Mouse (Mus musculus) lung, postnatal 25 days (tissue): Measurements from ENCODE around the gene Ccdc18.
"Not testable (repeated sequence)": the region's sequence is repeated elsewhere in the genome, so short reads cannot be mapped to it uniquely, and the experiment has no call there.

Experiments
- DNase-seq: peaks from one replicate; pipeline ENCODE4 v3.0.0; 2022; ENCODE audit warnings: low spot score

Gene Ccdc18

GRCm38 (mm10) chr5:108262722-108263121, 130.0 kb downstream of the Ccdc18 start:
- DNase-seq: no peak

- DNase-seq: not testable (repeated sequence)
Observed at GRCm38 (mm10) chr5:108263785-108264184, 131.1 kb downstream of the Ccdc18 start.

DNA sequence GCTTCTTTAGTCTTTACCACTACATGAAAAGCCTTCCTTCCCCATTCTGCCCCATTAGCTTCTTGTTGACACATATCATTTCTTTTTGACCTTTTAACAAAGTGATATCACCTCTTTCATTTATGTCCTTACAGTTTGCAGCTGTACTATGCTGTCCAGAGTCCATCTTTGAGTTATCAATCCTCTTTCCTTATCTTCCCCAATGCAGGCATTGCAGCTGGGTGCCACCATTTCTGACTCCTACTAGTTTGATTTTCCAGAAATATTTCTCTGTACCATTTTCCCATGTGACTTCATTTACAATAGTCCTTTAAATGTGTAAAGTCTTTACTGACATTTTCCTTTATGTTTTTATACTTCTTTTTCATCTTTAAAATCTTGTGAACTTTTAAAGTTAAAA, 134.3 kb downstream of the Ccdc18 start:
- no peak for DNase-seq

DNA sequence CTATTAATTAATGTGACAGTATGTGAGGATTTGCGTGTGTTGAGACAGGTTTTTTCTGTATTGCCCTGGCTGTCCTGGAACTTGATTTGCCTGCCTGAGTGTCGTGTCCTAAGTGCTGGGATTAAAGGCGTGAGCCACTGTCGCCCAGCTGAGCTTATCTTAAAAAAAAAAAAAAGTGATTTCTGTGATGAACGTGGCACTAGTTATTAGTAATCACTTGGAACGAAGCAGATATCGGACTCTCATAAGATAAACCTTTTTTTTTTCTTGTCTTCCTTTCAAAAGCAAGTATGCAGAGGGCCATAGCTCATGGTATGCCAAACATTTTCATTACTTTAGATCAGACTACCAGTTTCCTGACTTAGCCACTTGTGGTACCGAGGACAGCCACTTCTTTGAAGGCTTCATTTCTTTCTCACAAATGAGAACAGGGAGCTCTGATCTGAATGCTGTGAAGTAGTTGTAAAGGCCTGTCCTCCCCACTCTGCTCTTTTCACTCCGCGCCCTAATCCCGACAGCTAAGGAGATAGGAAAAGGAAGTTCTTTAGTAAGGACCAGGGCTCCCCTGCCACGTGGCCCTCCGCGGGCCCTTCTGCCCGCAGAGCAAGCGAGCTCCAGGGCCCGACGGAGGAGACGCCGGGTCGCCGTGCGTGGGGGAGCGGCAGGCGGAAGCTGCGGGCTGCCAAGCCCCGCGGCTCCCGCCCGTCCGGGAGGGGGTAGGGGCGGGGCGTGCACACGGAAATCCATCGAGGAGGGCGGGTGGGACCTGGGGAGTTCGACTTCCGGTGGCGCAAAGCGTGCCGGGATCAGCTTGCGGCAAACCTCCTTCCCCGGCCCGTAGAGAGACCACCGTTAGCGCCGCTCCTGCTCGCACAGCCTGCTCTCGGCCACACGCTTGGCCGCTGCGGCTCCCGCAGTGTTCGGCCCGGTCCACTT, 135.7 kb downstream of the Ccdc18 start, which contains the start of gene Dr1:
Dr1 (plus strand) TSS at position 771 of the 936 bp plus-strand sequence.
- peak; percentile 88 for DNase-seq

- peak; percentile 4 for DNase-seq
Observed at GRCm38 (mm10) chr5:108269063-108269810, 136.6 kb downstream of the Ccdc18 start.

DNA sequence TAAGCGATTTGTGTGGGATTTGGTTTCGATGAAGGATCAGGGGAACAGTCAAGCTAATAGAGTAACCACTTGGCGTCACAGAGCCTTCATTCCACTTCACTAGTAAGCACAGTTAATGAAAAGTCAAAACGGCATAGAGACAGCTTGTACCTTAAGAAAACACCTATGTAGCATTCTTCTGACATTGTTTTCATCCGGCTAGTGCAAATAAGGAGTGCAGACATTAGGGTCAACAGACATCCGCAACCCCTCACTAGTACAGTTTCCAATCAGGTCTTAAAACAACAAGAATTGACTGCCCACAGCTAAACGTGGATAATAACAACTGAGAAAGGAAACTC, 137.1 kb downstream of the Ccdc18 start:
- no peak for DNase-seq

DNA sequence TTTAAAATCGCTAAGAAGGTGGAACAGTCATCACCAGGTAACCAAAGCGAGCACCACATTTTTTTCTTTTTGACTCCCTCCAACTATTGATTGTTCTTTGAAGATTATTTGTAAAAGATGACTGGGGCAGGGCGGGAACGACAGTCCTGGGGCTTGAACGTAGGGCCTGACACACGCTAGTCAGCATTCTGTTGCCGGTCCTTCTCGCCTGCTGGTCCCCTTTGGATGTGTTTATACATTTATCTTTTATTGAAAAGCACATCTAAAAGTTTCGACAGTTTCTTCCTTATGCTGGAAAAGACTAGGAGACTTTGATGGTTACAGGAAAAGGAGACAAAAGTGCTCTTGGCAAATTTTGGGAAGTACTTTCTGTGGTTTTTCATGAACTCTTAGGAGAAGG, 137.7 kb downstream of the Ccdc18 start:
- DNase-seq: no peak

DNA sequence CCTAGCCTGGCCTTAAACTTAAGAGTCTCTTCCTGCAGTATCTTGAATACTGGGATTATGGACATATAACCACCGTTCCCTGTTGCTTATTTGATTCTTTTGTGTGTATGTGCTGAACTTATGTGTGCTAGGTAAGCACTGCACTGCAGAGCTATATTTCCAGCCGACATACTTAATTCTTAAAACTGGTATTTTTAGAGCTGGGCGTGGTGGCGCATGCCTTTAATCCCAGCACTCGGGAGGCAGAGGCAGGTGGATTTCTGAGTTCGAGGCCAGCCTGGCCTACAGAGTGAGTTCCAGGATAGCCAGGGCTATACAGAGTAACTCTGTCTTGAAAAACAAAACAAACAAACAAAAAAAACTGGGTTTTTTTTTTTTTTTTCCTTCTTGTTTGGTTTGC, 138.7 kb downstream of the Ccdc18 start:
- DNase-seq: not testable (repeated sequence)
